Mouse (Mus musculus): ENCODE measurements around the gene Vmn2r82.
"Not testable (repeated sequence)": the region's sequence is repeated elsewhere in the genome, so short reads cannot be mapped to it uniquely, and the experiment has no call there.

GRCm38 (mm10) chr10:79435141-79435820 is 79.0 kb downstream of the Vmn2r82 start:
- not testable (repeated sequence) for TF ChIP-seq POLR2A (IDR thresholded peaks at IDR 0.05; ENCODE audit: borderline replicate concordance, extremely low read depth, insufficient read depth, insufficient read length, poor library complexity, severe bottlenecking); CTCF (IDR thresholded peaks at IDR 0.05; ENCODE audit: borderline replicate concordance, extremely low read depth, insufficient read depth, insufficient read length)

Data from brain, embryonic 14.5 days (tissue).